Mouse (Mus musculus) cerebellum, adult 9-10 months (tissue): ENCODE results near the gene Ahdc1.

Experiments
- DNase-seq: peaks from one replicate; pipeline ENCODE4 v3.0.0; 2022

The Ahdc1 gene

DNA sequence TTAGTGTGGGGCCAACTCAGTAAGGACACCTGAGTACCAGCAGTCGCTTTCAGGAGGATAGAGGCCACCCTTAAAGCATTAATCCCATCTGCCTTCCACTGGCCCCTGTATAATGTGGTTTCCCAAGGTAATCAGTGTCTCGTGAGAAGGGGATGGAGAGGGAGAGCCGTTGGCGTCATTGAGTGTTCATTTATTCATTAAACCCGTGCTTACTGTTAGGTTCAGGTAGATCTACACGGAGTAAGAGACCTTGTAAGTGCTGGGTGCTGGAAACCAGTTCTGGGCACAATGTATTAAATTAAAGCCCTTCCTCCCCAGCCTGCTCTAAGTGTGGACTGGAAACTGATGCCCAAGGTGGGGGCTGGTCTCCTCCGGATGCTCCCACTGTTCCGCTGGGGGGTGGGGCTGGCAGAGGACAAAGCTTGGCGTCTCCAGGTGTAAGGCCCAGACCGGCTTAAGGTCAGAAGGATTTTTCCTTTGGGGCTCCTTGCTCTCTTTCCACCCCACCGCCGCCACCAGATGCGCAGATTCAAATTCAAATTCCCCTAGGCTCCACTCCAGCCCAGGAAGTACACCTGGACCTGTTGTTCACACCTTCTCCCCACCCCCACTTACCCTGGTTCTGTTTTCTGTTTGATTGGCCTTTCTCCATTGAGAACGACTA, 29.3 kb downstream of the Ahdc1 start:
- no peak for DNase-seq

GRCm38 (mm10) chr4:133042244-133042643, 31.2 kb downstream of the Ahdc1 start:
- no peak for DNase-seq

DNA sequence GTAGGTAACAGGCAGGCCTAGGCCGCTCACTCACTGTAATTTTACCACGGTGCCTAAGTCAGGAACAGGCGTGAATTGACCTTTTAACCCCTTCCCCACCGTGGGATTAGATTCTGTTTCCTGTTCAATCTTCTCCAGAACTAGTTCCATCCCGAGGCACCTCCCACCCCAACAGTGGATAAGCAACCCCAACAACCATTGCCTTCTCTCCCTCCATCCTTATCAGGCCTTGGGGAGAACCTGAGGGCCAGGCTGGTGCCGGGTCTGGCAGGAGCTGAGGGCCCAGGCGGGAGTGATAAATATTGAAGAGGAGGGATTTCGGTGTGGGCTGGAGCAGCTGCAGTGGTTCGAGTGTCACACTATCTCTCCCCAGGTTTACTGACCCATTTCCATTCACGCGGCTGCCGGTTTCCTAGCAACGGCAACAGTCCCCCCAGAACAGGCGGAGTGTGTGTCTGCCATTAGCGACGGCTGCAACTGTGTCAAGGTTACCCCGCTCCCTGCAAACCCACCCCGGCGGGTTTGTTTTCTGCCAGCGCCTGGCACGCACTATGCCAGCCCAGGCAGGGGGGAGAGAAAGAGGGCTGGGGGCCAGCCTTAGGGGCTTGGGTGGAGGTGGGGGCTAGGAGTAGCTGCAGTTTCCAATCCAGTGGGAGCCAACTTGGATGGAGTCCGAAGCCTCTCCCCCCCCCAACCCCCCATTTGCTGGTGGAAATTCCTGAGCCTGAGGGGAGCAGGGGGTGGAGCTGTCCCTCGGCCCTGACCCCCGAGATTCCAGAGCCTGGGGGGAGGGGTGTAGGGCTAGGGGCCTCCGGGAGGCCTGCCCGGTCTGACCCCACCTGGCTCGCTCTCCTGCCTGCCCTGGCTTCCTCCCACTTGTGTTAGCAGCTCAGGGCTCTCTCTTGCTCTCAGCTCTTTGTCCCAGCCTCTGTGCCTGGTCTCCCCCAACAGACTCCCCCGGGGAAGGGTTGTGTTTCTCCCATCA, 31.9 kb downstream of the Ahdc1 start:
- no peak for DNase-seq

DNA sequence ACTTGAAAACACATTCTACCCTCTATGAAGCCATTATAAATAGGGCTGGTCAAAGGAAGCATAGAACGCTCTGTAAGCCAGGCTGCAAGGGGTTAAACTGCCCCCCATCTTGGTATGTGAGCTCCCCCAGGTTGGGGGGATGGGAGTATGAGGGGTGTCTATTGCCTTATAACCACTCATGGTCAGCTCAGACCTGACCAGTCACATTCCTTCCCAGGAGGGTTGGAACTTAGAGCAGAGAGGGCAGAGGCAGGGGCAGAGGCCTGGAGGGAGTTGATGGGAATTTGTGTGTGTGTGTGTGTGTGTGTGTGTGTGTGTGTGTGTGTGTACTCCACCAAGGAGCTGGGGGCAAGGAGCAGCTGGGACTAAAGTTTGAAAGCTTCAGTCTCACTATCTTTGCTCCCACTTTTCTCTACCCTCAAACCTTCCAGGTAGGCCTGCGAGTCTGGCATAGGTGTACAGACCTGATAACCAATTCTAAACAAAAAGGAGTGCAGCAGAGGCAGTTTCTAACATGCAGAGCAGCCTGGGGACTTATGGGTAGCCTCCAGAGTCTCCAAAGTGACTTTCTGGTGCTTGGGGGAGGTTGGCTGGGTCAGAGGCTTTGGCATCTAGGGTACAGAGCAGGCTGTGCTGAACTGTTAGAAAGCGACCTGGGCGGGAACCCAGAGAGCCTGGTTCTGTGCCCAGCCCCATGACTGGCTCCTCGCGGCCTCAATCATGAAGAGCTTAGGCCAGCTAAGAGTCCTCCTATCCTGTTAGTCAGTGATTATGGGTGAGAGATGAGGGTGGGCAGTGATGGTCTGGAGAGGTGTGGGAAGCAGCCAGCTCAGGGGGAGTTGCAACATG, 33.0 kb downstream of the Ahdc1 start:
- peak; percentile 81 for DNase-seq

DNA sequence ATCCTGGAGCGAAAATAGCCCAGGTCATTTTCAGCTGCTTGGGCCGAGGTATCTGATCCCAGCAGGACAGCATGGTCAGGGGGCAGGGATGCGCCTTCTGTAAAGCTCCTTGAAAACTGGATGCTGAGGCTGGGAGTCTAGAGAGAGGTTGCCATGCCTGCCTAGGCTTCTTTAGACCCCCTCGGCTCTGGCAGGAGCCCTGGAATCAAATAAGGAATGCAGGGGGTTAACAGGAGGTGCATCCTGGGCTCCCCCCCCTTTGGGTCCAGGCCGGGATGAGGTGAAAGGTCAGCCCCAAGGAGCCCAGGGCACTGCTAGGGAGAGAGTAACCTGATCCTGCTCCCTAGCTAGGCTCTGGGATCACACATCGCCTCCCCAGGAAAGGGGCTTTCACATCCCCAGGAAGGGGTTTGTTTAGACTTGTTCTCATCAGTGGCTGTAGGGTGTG, 33.6 kb downstream of the Ahdc1 start:
- DNase-seq, result no peak

GRCm38 (mm10) chr4:133045771-133046474, 34.9 kb downstream of the Ahdc1 start:
- DNase-seq, result no peak

DNA sequence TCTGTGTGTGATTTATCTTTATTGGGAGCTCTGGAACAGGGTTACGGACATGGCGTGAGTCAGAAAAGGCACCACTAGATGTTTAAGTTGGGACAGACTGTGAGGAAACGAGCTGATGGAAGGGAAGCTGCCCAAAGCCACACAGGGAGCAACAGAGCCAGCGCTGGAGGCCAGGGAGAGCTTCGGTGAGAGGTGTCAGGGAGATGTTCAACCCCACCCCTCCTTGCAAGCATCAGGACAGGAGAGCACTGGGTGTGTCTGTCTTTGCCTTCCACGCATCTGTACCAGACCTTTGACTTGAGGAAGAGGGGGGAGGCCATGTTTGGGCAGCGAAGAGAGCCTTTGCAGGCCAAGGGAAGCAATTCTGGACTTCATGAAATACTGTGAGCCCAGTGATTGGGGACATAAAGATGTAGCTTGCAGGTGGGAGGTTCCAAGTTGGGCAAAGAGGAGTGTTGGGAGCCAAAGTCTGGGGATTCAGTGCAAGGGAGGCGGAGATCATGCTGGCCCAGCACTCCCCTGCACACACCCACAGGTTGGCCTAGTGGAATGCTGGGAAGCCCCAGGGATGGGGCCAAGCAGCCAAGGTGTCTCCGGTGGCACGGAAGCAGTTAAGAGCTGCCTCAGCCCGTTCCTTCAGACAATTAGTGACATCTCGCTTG, 35.8 kb downstream of the Ahdc1 start:
- no peak for DNase-seq

GRCm38 (mm10) chr4:133047353-133048105, 36.5 kb downstream of the Ahdc1 start:
- no peak for DNase-seq

DNA sequence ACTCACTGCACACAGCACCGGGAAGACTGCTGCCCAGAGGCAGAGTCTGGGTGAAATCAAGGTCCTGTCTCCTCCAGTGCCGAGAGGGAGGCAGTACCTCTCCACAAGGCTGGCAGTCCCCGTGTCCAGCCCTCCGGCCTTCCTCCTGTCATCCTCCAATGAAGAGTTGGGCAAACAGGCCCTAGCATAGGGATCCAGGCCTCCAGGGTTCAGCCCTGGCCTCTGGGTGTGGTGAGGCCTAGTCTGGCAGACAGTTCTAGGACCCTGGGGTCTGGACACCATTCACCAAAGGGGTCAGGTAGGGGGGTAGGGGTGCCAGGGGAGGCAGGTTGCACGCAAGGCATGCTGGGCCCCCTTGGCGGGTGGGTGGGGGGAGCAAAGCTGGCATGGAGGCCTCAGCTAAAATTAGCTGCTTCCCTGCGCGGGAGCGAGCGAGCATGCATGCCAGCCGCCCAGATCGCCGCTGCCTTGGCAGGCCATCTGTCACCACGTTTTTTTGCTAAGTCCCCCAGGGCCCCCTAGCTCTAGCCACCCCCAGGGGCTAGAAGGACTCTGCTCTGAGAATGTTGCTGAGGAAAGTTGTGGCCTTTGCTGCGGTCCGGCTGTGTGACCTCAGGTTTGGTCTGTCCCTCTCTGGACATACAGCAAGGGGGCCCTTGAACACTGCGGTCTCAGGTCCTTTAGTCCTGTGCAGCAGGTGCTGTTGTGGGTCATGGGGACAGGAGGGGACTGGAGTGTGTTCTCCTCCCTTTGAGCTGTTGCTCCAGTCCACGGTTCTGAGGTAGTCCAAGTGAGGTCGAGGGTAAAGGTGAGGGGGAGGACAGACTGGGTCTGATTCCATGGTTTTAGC, 38.2 kb downstream of the Ahdc1 start:
- DNase-seq, result peak; percentile 69

- no peak for DNase-seq
Observed at GRCm38 (mm10) chr4:133050196-133050836, 39.3 kb downstream of the Ahdc1 start.

DNA sequence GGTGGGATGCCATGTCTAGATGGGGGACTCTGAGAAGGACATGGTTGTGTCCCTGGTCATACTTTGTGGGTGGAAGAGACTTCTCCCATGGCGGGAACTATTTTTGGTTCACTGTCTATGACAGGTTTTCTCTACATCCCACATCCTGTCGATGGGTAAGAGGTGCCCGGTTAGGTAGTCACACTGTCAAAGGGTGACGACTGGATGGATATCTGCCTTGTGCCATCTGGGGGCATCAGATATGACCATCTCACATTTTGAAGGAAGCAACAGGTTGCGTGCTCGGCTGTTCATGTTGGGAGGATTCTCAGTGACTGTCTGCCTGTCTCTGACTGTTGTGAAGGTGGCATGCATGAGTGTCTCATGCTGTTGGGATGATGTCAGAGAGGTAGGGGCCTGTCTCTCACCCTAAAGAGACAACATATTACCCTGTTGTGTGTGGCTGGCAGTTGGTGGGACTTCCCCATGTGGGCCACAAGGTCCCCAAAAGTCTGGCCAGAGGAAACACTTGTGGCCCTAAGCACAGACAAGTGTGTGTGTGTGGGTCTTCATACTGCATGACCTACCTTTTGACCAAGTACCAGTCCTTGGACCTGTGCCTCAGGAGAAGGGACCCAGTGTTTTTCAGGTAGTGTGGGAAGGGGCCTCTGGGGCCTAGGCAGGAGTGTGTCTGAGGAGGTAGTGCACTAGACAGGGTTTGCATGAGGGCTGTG, 39.9 kb downstream of the Ahdc1 start:
- DNase-seq, result no peak

GRCm38 (mm10) chr4:133051550-133051865, 40.4 kb downstream of the Ahdc1 start:
- no peak for DNase-seq

DNA sequence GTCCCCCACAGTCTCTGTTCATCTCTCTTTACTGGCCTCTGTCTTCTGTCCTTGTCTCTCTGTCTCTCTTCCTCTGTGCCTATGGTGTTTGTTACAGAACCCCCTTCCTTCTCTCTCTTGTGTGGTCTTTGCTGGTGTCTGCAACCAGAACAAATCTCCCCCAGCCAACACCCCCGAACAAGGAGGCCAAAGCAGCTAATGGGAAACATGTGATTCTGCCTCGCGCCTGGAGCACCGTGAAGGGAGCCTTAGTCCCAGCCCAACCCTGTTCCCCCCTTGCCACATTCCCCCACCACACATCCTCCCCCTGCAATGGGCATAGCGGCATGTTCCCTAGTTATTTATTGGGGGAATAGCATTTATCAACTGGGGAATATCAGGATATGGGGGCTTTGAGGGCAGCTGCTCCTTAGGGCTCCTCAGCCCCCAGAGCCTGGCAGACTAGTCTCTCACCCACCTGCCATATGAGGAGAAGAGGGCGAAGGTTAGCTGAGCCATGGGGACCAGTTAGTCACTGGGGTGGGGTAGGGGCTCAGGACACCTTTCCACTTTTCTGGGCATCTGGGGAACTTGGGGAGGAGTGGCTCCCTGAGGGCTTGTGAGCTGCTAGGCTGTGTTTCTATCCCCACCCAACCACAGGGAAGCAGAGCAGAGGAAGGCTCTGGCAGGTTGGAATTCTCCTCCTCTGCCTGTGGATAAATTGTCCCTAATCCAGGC, 41.1 kb downstream of the Ahdc1 start:
- no peak for DNase-seq

- DNase-seq, result no peak
Observed at GRCm38 (mm10) chr4:133052995-133053572, 42.0 kb downstream of the Ahdc1 start.

GRCm38 (mm10) chr4:133054530-133054929, 43.5 kb downstream of the Ahdc1 start:
- DNase-seq, result no peak

- DNase-seq, result no peak
Observed at GRCm38 (mm10) chr4:133055163-133055951, 44.3 kb downstream of the Ahdc1 start.
